Mouse (Mus musculus): ENCODE data around the gene Cdh15. TPM values are rescaled to one million over a fixed set of nuclear protein-coding genes. Genes with fewer than 3 reads are reported as not detected.

The Cdh15 gene
- polyA plus RNA-seq (2015; fragmentation: Nextera tagmentation; extraction: Ambion mirVana) = 0.28 and 0.74 TPM in 2 replicates

DNA sequence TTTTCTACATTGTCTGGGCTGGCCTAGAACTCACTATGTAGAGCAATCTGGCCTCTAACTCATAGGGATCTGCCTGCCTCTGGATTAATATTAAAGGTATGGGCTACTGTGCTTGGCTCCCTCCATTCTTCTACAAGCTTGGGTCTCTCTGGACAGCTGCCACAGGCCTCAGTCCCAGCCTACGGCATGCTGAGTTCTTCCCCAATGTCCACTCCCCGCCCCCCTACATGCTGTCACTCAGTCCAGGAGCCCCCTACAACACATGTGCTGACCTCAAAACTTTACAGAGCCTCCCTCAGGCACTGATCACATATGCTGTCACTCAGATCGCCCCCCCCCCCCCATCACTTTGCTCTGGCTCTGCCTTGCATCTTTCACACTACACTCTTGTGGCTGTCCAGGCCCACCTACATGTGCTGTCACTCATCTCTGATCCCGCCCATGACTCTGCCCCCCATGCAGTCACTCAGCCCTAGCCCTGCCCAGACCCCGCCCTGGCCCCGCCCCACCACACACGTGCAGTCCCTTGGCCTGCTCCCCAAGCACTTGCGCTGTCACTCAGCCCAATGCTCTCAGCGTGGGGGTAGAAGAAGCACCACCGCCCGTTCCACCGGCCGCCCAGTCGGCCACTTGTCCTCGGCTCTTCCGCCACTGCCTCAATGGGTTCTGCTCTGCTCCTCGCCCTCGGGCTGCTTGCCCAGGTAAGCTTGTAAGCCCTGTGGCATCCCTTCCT, at the start of gene Cdh15:
Gene Cdh15, plus strand, starts transcription at position 138 of the 733 bp plus-strand sequence.
- no peaks in the 10 kb centered on the region for H3K27me3 ChIP-seq
- no peaks in the 10 kb centered on the region for H3K36me3 ChIP-seq (ENCODE audit: poor library complexity, severe bottlenecking)
- no peak within 1 kb of the TSS for H3K4me3 ChIP-seq
- H3K27ac ChIP-seq = no peak within 1 kb of the TSS
- no peaks in the 10 kb centered on the region for H3K9me3 ChIP-seq (replicated peaks)
- peaks cover 6% of the 10 kb centered on the region for H3K4me1 ChIP-seq
- WGBS = 11% methylated on average over 18 of the region's 18 CpGs
- ATAC-seq = peak; percentile 95
- H3K9ac ChIP-seq = no peak within 1 kb of the TSS
- peak within 1 kb of the TSS; percentile 30 for H3K4me2 ChIP-seq

GRCm38 (mm10) chr8:122803906-122804761, 43.6 kb upstream of the Cdh15 start:
- peak; percentile 93 for ATAC-seq
- Histone ChIP-seq H3K9ac (peak overlapping the region; percentile 24), H3K4me3 (no peak overlapping the region; the same call in 1 of the 2 replicates), H3K27me3 (peaks cover 50% of the 10 kb centered on the region), H3K36me3 (ENCODE audit: poor library complexity, severe bottlenecking) (no peaks in the 10 kb centered on the region), H3K9me3 (replicated peaks) (no peaks in the 10 kb centered on the region), H3K4me2 (peak overlapping the region; percentile 47), H3K27ac (peak overlapping the region; percentile 97), H3K4me1 (peaks cover 61% of the 10 kb centered on the region)
- WGBS = 1% methylated on average over 15 of the region's 15 CpGs

DNA sequence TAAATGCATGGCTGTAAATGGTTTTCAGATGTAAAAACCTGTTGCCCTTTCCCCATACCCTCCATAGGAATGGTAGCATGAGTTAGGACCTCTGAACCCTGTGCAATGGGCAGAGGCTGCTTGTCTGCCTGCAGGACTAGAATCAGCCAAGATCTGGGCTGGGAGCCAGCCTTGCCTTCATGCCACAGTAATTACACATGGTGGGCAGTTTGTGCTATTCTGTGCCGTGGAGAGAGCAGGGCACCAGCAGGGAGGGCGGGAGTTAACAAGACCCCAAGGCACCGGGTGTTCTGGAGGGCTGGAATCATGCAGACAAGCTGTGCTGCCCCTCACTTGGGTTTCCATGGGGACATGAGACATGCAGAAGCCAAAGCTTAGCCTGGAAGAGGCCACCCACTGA, 42.4 kb upstream of the Cdh15 start:
- Histone ChIP-seq H3K9ac (no peak overlapping the region), H3K4me3 (no peak overlapping the region), H3K27ac (peak overlapping the region; percentile 97), H3K9me3 (replicated peaks) (no peaks in the 10 kb centered on the region), H3K4me2 (peak overlapping the region; percentile 47), H3K4me1 (peaks cover 63% of the 10 kb centered on the region), H3K27me3 (peaks cover 48% of the 10 kb centered on the region), H3K36me3 (ENCODE audit: poor library complexity, severe bottlenecking) (no peaks in the 10 kb centered on the region)
- ATAC-seq = peak; percentile 50
- whole genome bisulfite sequencing = 3% methylated on average over 3 of the region's 3 CpGs

DNA sequence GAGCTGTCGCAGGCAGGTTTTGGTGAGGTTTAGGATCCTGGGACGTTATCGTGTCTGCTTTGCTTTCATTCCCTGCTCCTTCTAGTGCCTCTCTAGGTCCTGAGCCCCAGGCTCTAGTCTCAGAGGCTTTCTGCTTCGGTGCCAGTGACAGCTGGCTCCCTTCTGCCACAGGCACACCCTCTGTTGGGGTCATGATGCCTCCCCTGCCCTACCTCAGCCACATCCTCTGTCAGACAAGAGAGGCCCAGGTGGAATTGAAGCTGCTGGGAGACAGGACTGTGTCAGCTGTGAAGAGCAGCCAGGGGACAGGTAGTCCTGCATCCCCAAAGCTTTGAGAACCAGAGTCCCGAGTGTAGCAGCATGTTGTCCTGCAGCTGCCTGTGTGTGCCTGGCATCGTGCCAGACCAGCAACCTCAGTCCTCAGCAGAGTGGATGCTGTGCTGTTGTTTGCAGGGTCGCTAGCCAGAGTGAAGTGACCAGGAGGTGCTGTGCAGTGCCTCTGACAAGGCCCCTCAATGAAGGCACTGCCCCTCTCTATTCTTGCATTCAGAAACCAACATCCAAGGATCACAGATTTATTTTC, 40.7 kb upstream of the Cdh15 start:
- H3K36me3 ChIP-seq (ENCODE audit: poor library complexity, severe bottlenecking) = peaks cover 3% of the 10 kb centered on the region; the same call in 1 of the 2 replicates
- no peak overlapping the region for H3K4me3 ChIP-seq
- peaks cover 42% of the 10 kb centered on the region for H3K27me3 ChIP-seq
- no peaks in the 10 kb centered on the region for H3K9me3 ChIP-seq (replicated peaks)
- peak; percentile 31; the same call in 1 of the 2 replicates for ATAC-seq
- peak overlapping the region; percentile 3; the same call in 1 of the 2 replicates for H3K4me2 ChIP-seq
- peak overlapping the region; percentile 97 for H3K27ac ChIP-seq
- 45% methylated on average over 7 of the region's 7 CpGs for WGBS
- H3K9ac ChIP-seq = peak overlapping the region; percentile 58
- peaks cover 78% of the 10 kb centered on the region for H3K4me1 ChIP-seq

DNA sequence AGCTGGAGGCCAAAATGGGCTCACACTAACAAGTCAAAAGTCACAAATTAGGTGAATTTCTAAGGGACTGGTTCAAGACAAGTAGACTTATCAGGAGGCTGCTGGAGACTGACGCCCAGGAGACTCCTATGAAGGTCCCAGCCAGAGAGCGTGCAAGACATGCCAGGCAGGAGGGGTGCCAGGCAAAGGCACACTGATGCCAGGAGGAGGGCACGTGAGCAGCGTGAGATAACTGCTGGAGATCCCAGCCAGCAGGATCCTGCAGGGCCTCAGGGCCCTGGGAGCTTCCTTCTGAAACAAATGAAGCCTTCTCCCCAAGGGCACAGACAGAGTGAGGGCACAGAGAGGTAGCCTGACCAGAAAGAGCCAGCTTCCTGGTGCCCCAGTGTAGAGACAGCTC, 39.9 kb upstream of the Cdh15 start:
- peaks cover 3% of the 10 kb centered on the region; the same call in 1 of the 2 replicates for H3K36me3 ChIP-seq (ENCODE audit: poor library complexity, severe bottlenecking)
- no peak overlapping the region for H3K4me3 ChIP-seq
- no peaks in the 10 kb centered on the region for H3K9me3 ChIP-seq (replicated peaks)
- H3K27me3 ChIP-seq = peaks cover 36% of the 10 kb centered on the region
- WGBS = 74% methylated on average over 4 of the region's 4 CpGs
- H3K4me2 ChIP-seq = no peak overlapping the region
- H3K27ac ChIP-seq = peak overlapping the region; percentile 97
- H3K4me1 ChIP-seq = peaks cover 80% of the 10 kb centered on the region
- H3K9ac ChIP-seq = 0 out of 2 replicates have a peak overlapping the region, but pooled peaks have one; percentile 31
- no peak for ATAC-seq

DNA sequence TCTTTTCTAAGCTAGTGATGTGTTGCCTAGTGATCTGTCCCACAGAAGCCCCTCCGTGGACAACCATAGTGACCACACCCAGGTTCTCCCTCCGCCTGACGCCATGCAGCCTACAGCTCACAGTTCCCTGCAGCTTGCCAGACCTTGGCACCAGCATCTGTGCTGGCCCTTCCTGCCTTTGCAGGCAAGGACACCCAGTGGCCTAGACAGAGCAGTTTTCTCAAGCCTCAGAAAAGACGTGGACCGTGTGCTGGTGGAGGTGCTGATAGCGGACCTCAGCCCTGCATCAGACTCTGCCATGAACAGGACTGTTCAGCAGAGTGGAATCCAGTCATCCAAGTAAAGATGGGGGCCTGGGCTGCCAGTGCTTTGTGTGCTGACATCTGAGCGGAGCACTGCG, 37.4 kb upstream of the Cdh15 start:
- Histone ChIP-seq H3K4me1 (peaks cover 65% of the 10 kb centered on the region), H3K36me3 (ENCODE audit: poor library complexity, severe bottlenecking) (peaks cover 14% of the 10 kb centered on the region; the same call in 1 of the 2 replicates), H3K9me3 (replicated peaks) (no peaks in the 10 kb centered on the region), H3K4me2 (no peak overlapping the region), H3K4me3 (no peak overlapping the region), H3K27ac (no peak overlapping the region), H3K27me3 (peaks cover 32% of the 10 kb centered on the region), H3K9ac (no peak overlapping the region)
- no peak for ATAC-seq
- WGBS = 79% methylated on average over 8 of the region's 8 CpGs

DNA sequence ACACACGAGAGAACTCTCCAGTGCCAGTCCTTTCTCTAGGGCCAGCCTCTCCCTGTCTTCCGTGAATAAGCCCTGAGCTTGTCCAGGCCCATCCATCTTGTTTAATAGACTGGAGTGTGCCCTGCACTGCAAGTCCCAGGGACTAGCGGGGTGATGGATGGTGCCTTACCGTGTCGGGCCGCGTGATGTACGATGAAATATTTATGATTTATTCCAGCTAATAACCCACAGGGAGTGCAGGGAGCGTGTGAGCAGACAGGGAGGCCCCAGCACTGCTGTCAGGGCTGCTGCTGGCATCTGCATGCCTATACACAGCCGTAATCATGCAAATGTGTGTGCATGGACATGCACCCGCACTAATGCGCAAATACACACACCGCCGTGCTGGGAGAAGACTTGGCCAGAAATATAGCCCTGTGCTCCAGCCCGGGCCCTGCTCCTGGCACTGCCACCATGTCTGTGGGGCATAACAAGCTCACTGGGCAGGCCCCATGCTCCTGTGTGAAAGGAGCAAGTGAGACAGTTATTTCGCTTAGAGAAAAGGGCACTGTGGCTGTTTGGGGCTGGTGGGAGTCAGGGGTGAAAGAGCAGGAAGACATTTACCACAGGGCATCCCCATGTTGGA, 35.8 kb upstream of the Cdh15 start:
- peaks cover 22% of the 10 kb centered on the region for H3K27me3 ChIP-seq
- no peak; the same call in 1 of the 2 replicates for ATAC-seq

GRCm38 (mm10) chr8:122812610-122813250, 35.0 kb upstream of the Cdh15 start:
- no peaks in the 10 kb centered on the region for H3K9me3 ChIP-seq (replicated peaks)
- peak; percentile 44; the same call in 1 of the 2 replicates for ATAC-seq
- H3K4me3 ChIP-seq = no peak overlapping the region
- H3K4me2 ChIP-seq = no peak overlapping the region
- H3K9ac ChIP-seq = no peak overlapping the region
- H3K27me3 ChIP-seq = peaks cover 18% of the 10 kb centered on the region
- 72% methylated on average over 14 of the region's 14 CpGs for WGBS
- peaks cover 47% of the 10 kb centered on the region for H3K4me1 ChIP-seq
- no peak overlapping the region for H3K27ac ChIP-seq
- H3K36me3 ChIP-seq (ENCODE audit: poor library complexity, severe bottlenecking) = peaks cover 14% of the 10 kb centered on the region; the same call in 1 of the 2 replicates

More for the DNA sequence above, 35.8 kb upstream of the Cdh15 start:
- Histone ChIP-seq H3K36me3 (ENCODE audit: poor library complexity, severe bottlenecking) (peaks cover 14% of the 10 kb centered on the region; the same call in 1 of the 2 replicates), H3K4me1 (peaks cover 50% of the 10 kb centered on the region), H3K4me2 (no peak overlapping the region), H3K27ac (peak overlapping the region; percentile 48; the same call in 1 of the 2 replicates), H3K9ac (peak overlapping the region; percentile 30; the same call in 1 of the 2 replicates), H3K4me3 (no peak overlapping the region), H3K9me3 (replicated peaks) (no peaks in the 10 kb centered on the region)
- 85% methylated on average over 16 of the region's 16 CpGs for WGBS

DNA sequence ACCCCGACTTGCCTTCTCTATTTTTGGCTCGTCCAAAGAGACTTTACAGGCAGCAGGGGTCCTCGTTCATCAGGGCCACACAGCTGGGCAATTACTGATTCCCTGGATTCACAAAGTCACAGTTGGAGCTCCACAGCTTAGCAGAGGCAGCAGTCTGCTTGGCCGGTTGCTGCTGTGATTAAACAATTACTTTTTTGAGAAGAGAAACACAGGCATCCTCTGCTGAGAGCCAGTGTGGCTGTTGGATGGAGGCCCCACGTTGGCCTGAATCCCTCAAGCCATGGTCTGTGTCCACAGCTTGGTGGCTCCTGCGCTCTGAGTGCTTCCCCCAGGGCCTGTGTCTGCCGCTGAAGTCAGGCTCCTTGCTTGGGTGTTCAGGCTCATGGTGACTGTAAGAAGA, 33.2 kb upstream of the Cdh15 start:
- H3K36me3 ChIP-seq (ENCODE audit: poor library complexity, severe bottlenecking) = peaks cover 14% of the 10 kb centered on the region; the same call in 1 of the 2 replicates
- H3K9me3 ChIP-seq (replicated peaks) = no peaks in the 10 kb centered on the region
- H3K27me3 ChIP-seq = peaks cover 10% of the 10 kb centered on the region; the same call in 1 of the 2 replicates
- H3K4me1 ChIP-seq = peaks cover 41% of the 10 kb centered on the region
- peak overlapping the region; percentile 51 for H3K27ac ChIP-seq
- no peak overlapping the region for H3K4me3 ChIP-seq
- H3K9ac ChIP-seq = no peak overlapping the region
- WGBS = 6% methylated on average over 7 of the region's 7 CpGs
- no peak overlapping the region for H3K4me2 ChIP-seq
- ATAC-seq = no peak

DNA sequence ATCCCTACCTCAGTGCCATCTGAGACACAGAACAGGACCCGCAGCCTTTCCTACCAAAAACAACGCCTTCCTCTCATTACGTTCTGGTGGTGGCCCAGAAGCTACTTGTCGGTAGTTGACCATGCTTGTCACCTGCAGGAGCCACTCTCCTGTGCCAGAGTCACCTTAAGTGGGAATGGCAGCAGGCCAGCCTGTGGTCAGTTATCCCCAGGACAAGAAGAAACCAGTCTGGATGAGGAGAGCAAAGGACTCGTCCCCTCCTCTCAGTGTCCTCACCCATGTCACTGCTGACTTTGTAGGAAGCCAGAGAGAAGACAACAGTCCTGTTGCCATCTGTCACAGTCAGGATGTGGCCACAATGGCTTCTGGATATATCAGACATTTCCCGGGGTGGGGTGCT, 30.8 kb upstream of the Cdh15 start:
- H3K4me1 ChIP-seq = peaks cover 25% of the 10 kb centered on the region
- WGBS = 92% methylated on average over 6 of the region's 6 CpGs
- H3K4me2 ChIP-seq = no peak overlapping the region
- no peak for ATAC-seq
- H3K27ac ChIP-seq = no peak overlapping the region
- no peaks in the 10 kb centered on the region for H3K9me3 ChIP-seq (replicated peaks)
- 0 out of 2 replicates have a peak, but pooled peaks cover 3% of the 10 kb centered on the region for H3K27me3 ChIP-seq
- H3K36me3 ChIP-seq (ENCODE audit: poor library complexity, severe bottlenecking) = peaks cover 11% of the 10 kb centered on the region; the same call in 1 of the 2 replicates
- H3K4me3 ChIP-seq = no peak overlapping the region
- no peak overlapping the region for H3K9ac ChIP-seq
